Mouse (Mus musculus) neutrophil, adult 83 days (primary cell): Measurements from ENCODE around the gene Aldoc. TPM values are rescaled to one million over a fixed set of nuclear protein-coding genes. Genes with fewer than 3 reads are reported as not detected.

ENCODE experiments used
- total RNA-seq, 2 experiments: library from RNA; stranded (reverse); gene quantifications; one replicate each; pipeline ENCODE4 v1.2.4; 2023

Gene Aldoc
- total RNA-seq: 1 to 10 TPM; 2.6 to 3.6 TPM

DNA sequence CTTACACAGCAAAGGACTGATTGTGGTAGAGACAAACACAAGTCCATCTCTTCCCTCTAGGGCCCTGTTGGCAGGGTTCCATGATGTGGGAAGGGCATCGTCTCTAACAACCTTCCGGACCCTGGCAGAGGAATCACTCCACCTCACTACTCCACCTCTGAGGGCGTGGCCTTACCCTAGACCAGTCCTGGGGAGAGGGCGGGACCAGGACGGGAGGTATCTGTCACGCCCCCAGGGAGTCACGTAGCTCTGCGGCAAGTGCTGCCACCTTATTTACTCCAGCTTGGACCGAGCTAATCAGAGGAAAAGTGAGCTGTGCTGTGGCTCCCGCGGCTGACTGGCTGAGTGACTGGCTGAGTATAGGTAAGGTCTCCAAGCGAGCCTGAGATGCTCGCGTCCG lies at the start of gene Aldoc:
Gene Aldoc (plus strand): TSS at position 109 of the 400 bp plus-strand sequence.

GRCm38 (mm10) chr11:78290654-78291053 lies 32.1 kb upstream of the Aldoc start, which contains the start of gene BC030499:
TSS of gene BC030499 (plus strand) at chr11:78290841.

GRCm38 (mm10) chr11:78301357-78302084 lies 21.2 kb upstream of the Aldoc start, which contains the start of gene Spag5:
TSS of gene Spag5 (plus strand) at chr11:78301529.

GRCm38 (mm10) chr11:78327634-78328511 lies 5.1 kb downstream of the Aldoc start, which contains the start of gene Pigs:
TSS of gene Pigs (plus strand) at chr11:78328415.

DNA sequence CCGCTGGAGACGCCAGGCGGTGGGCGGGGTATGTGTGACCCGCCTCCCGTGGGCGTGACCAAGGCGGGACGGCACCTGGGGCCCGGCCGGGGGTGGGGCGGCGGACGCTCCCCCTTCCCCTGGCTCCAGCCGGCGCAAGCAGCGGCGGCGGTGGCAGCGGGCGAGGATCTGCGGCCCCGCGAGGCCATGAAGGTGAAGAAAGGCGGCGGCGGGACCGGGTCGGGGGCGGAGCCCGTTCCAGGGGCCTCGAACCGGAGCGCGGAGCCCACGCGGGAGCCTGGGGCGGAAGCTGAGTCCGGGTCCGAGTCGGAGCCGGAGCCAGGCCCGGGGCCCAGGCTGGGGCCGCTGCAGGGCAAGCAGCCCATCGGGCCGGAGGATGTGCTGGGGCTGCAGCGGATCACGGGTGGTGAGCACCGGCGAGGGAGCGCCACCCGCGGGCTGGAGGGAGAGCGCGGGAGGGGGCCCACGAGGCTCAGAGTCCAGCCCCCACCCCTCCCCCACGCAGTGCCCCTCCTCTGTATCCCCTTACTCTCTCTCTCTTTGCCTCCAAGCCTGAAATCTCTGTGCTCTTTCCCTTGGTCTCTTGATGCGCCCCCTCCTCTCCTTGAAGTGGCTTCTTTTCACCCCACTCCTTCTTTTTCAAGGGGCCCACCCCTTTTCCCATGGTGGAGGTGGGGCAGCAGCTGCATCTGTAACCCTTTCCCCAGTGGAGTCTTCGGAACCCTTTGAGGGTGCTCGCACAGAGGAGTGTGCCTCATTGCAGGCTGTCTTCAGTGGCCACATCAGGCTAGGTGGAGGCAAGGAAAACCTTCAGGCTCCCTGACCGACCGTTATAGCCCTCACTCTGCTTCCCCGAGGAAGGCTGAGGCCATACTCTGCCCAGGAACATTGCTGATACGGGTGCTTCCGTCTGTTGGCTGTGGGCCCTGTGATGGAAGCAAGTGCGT lies 20.9 kb downstream of the Aldoc start, which contains the start of gene Unc119:
Gene Unc119 (plus strand): TSS at position 102 of the 947 bp plus-strand sequence.

Other genes with a start within 250 kb of the Aldoc start
- gene Eral1, start 242.6 kb upstream of the Aldoc start, total RNA-seq: 10 to 100 TPM; 15.4 to 16.7 TPM
- gene Fam222b, start 228.3 kb upstream of the Aldoc start, total RNA-seq: 10 to 100 TPM; 41.9 to 50.7 TPM
- 1 to 10 TPM; 6.3 to 8.1 TPM for gene Traf4, start 157.4 kb upstream of the Aldoc start, total RNA-seq
- gene Nek8, start 146.3 kb upstream of the Aldoc start, total RNA-seq: 1 to 10 TPM; 4.3 to 7.2 TPM
- 1 to 10 TPM; 6.0 to 7.4 TPM for gene Tlcd1, start 146.3 kb upstream of the Aldoc start, total RNA-seq
- gene Rpl23a, start 139.4 kb upstream of the Aldoc start, total RNA-seq: 1,000 to 10,000 TPM; 1,117 to 1,118 TPM
- under 1 TPM in 1 of 2 experiments, not detected in 1; 0.46 TPM for gene Rab34, start 134.5 kb upstream of the Aldoc start, total RNA-seq
- gene Proca1, start 129.6 kb upstream of the Aldoc start, total RNA-seq: 1 to 10 TPM; 1.1 to 1.3 TPM
- 10 to 100 TPM; 42.7 to 43.7 TPM for gene Sdf2, start 77.2 kb upstream of the Aldoc start, total RNA-seq
- 10 to 100 TPM; 40.2 to 42.4 TPM for gene Supt6, start 77.0 kb upstream of the Aldoc start, total RNA-seq
- gene 2610507B11Rik, start 61.2 kb upstream of the Aldoc start, total RNA-seq: 10 to 100 TPM; 60.2 to 60.8 TPM
- under 1 TPM; 0.26 to 0.68 TPM for gene BC030499, start 32.1 kb upstream of the Aldoc start, total RNA-seq
- gene Spag5, start 21.4 kb upstream of the Aldoc start, total RNA-seq: 10 to 100 TPM; 61.7 to 63.1 TPM
- 10 to 100 TPM; 37.7 to 40.2 TPM for gene Pigs, start 5.4 kb downstream of the Aldoc start, total RNA-seq
- gene Unc119, start 20.5 kb downstream of the Aldoc start, total RNA-seq: 100 to 1,000 TPM; 106 to 112 TPM
- under 1 TPM in 1 of 2 experiments, not detected in 1; 0.15 TPM for gene Foxn1, start 63.6 kb downstream of the Aldoc start, total RNA-seq
- under 1 TPM in 1 of 2 experiments, not detected in 1; 0.22 TPM for gene Slc13a2, start 99.2 kb downstream of the Aldoc start, total RNA-seq
- gene Slc46a1, start 142.7 kb downstream of the Aldoc start, total RNA-seq: 1 to 10 TPM in 1 of 2 experiments, under 1 TPM in 1; 0.79 to 2.1 TPM
- under 1 TPM; 0.29 to 0.35 TPM for gene Sarm1, start 174.8 kb downstream of the Aldoc start, total RNA-seq
- gene Vtn, start 176.1 kb downstream of the Aldoc start, total RNA-seq: not detected
- gene Sebox, start 180.5 kb downstream of the Aldoc start, total RNA-seq: not detected
- 1 to 10 TPM; 8.0 to 9.7 TPM for gene Tmem199, start 189.2 kb downstream of the Aldoc start, total RNA-seq
- gene Poldip2, start 189.2 kb downstream of the Aldoc start, total RNA-seq: 10 to 100 TPM; 20.7 to 23.2 TPM
- gene Tnfaip1, start 213.4 kb downstream of the Aldoc start, total RNA-seq: 1 to 10 TPM; 5.8 to 7.1 TPM
- 10 to 100 TPM; 30.1 to 31.4 TPM for gene Ift20, start 213.4 kb downstream of the Aldoc start, total RNA-seq
- gene Tmem97, start 227.8 kb downstream of the Aldoc start, total RNA-seq: 10 to 100 TPM; 11.5 to 11.6 TPM